Mouse (Mus musculus) kidney, postnatal 36 days (tissue): ENCODE results near the gene Scaf4.

Experiments
- DNase-seq, 2 experiments: peaks; one replicate each; pipeline ENCODE4 v3.0.0; 2021 to 2022; ENCODE audit warnings: mixed read lengths in 2 of 2

Gene Scaf4

DNA sequence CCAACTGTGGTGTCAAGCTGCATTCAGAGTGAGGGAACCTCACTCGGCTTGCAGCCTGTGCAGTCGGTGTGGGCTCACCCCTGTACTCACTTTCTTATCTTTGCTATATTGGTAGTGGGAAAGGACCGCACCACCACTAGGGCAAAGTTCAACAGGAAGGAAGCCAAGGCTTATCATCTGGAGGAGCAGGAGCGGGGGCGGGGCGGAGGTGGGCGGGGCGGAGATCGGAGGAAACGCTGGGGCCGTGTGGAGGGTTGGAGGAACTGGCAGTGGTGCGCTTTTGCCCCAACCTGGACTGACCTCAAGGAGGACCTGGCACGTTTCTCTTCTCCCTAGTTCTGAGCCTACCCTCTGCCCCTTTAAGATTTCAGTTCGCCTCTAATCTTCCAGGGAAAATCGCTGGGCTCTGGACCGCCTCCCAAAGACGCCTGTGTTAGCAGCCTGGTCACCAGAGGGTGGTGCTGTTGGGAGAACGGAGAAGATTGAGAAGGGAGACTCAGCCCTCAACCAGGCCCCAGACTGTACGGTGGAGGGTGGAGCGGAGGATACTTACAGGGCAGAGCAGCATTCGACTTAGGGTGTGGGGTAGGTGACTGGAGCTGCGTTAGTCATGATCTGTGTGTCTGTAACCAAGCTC, 86.8 kb downstream of the Scaf4 start:
- peak; percentile 82 to 88 for DNase-seq

DNA sequence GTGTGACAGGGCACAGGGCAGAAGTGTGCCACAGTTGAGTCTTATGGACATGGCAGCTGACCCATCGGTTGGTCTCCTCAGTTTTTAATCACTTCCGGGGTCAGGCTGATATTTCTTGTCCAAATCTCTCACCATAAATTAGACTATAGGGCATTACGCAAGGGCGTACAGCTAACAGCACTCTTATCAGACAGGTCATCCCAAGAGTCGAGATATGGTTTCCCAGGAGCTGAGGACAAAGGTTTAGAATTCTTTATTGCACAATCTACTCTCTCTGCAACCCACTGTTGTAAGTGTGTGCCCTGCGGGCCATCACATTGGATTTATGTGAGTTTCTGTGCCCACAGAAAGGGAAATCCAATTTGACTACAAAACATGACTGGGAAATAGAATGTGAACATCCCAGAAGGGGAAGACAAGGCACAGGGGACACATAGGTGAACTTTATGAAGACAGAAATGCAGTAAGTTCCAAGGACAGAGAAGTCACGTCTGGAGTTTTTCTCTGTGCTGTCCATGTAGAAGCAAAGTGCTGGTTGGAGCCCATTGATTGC, 87.5 kb downstream of the Scaf4 start:
- DNase-seq = no peak

DNA sequence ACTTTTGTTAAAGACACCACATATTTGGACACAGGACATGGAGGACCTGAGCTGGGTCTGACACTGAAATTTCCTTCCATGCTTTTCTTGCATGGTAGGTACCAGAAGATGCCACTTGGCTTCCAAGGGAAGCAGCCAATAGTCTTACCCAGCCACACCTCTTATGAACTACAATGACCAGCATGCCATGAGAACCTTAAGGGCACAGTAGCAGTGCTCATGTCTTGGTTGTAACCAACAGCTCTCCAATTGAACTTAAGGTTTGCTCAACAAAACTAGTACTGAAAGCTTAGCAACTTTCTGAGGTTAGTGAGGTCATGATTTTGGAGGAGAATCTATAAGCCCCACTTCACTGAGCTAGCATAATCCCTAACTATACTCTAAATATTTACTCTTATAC, 90.6 kb downstream of the Scaf4 start:
- DNase-seq = no peak

DNA sequence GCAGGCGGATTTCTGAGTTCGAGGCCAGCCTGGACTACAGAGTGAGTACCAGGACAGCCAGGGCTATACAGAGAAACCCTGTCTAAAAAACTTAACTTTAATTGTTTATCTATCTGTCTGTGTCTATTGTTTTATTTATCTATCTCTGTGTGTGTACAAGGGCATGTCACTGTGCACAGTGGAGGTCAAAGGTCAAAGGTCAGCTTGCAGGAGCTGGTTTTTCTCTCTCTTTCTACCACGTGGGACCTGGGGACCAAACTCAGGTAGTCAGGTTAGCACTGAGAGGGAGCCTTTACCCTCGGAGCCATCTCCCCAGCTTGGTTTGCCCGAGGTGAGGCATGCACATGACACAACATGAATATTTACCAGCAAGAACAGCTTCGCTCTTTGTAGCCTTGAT, 93.0 kb downstream of the Scaf4 start:
- DNase-seq = no peak

GRCm38 (mm10) chr16:90187453-90187852, 96.8 kb downstream of the Scaf4 start:
- peak; percentile 56 to 67 for DNase-seq

- peak; percentile 80 to 91 for DNase-seq
These were observed 98.2 kb downstream of the Scaf4 start for GRCm38 (mm10) chr16:90185928-90186588.

DNA sequence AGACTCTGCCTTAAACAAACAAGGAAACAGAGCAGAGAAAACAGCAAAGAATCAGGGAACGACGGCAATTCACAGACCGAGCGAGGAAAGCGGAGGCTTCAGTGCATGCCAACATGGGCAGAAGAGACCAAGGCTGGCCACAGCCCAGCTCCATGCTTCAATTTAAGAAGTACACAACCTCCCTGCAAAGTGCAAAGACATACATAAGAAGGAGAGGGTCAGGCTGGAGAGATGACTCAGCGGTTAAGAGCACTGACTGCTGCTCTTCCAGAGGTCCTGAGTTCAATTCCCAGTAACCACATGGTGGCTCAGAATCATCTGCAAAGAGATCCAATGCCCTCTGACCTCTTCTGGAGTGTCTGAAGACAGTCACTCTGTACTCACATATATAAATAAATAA, 100.2 kb downstream of the Scaf4 start:
- DNase-seq = no peak

- DNase-seq = no peak
These were observed 102.6 kb downstream of the Scaf4 start for GRCm38 (mm10) chr16:90181673-90182072.

- no peak for DNase-seq
These were observed 103.3 kb downstream of the Scaf4 start for GRCm38 (mm10) chr16:90180975-90181374.

- no peak for DNase-seq
These were observed 104.4 kb downstream of the Scaf4 start for GRCm38 (mm10) chr16:90179892-90180291.

GRCm38 (mm10) chr16:90178404-90178803, 105.9 kb downstream of the Scaf4 start:
- DNase-seq = no peak

GRCm38 (mm10) chr16:90177425-90177824, 106.9 kb downstream of the Scaf4 start:
- DNase-seq = no peak

GRCm38 (mm10) chr16:90176472-90176871, 107.8 kb downstream of the Scaf4 start:
- DNase-seq = no peak
